Mouse (Mus musculus) embryonic fibroblast, embryonic 13.5 days (primary cell): ENCODE data around the gene Sh2d3c.

Source experiments
- CTCF ChIP-seq: IDR thresholded peaks from 2 replicates; pipeline ENCODE4 v1.5.1; 2011; ENCODE audit warnings: mild to moderate bottlenecking, control low read depth, low read length, moderate library complexity, borderline replicate concordance; ENCODE audit not compliant: insufficient read depth
- POLR2A ChIP-seq: IDR thresholded peaks from 2 replicates; pipeline ENCODE4 v1.6.1; 2011; ENCODE audit warnings: low read depth, mild to moderate bottlenecking, control low read depth, low read length, moderate library complexity

DNA sequence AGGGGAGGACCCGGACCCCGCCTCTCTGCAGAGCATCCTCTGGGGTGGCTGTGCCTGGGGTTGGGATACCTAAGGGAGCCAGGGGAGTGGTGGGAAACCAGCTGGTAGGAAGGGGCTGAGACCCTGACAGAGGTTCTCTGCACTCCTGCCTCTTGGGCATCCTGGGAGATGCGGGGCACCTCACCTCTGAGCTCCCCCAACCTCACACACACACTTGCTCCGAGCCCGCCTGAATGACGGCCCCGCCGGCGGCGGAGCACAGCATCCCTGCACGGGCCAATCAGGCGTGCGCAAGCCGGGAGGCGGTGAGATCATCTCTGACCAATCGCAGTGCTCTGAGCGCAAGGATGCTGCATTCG, 21.3 kb downstream of the Sh2d3c start:
- TF ChIP-seq CTCF (no peak), POLR2A (no peak)
